Comparison of ENCODE assay signal across 25 mouse cellular contexts in the genomic region with DNA sequence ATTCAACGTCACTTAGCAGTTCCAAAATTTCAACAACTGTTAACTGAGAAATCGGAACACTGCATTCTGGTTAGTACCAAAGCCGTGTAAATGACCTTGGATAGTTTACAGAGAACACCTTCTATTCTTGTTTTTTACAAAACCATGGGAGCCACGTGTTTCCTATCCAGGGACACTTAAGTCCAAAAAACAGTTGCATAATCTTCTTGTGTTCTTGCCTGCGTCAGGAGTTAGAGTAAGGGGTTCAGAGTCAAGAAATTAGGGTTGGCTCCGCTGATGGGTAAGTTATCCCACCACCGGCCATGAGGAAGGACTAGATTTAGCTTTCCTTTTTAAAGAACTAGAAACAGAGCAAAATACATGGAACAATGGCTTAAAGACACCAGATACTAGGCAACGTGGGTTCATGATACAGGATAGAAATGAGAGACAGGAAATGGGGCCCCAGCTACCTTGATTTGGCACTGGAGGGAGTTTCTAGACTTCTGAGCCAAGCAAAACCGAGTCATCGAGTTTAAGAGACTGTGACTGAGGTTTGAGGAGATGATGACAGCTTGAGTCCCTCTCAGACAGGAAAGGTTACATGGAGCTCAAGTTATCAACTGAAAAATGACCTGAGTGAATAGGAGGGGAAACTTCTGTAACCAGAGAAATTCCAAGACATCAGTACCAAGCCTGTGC. TPM values are rescaled to one million over a fixed set of nuclear protein-coding genes. Genes with fewer than 3 reads are reported as not detected.
DNase-seq lines count a peak whose midpoint lies in the region; ATAC-seq and TF ChIP-seq lines count a peak whose summit lies in the region.
"Had no signal": no experiment of that assay in that cellular context is flagged by ENCODE, and none has a peak within 500 bp of the region (broad histone marks: within the 10 kb centered on the region; RNA-seq: fewer than 3 reads in every experiment).

No protein-coding gene starts in this region.

- no peak overlapping the region for H3K4me3 ChIP-seq in stomach, postnatal 0 days (ENCODE audit: low read depth, low read length)
- H3K4me3 ChIP-seq: forebrain, embryonic 10.5 days; forebrain, embryonic 13.5 days; heart, embryonic 12.5 days; heart, embryonic 15.5 days; hindbrain, embryonic 10.5 days; hindbrain, embryonic 13.5 days had no signal

- H3K4me2 ChIP-seq in stomach, postnatal 0 days (replicated peaks; ENCODE audit: low read depth) = no peak overlapping the region
- H3K4me2 ChIP-seq: forebrain, embryonic 13.5 days; heart, embryonic 12.5 days; heart, embryonic 15.5 days; hindbrain, embryonic 13.5 days had no signal

- no peaks in the 10 kb centered on the region for H3K9me3 ChIP-seq in stomach, postnatal 0 days (ENCODE audit: control insufficient read depth, low read length)
- H3K9me3 ChIP-seq: forebrain, embryonic 10.5 days; forebrain, embryonic 13.5 days; heart, embryonic 12.5 days; heart, embryonic 15.5 days; hindbrain, embryonic 10.5 days; hindbrain, embryonic 13.5 days had no signal

- H3K9ac ChIP-seq in stomach, postnatal 0 days (ENCODE audit: low read length) = no peak overlapping the region
- H3K9ac ChIP-seq: forebrain, embryonic 13.5 days; heart, embryonic 12.5 days; heart, embryonic 15.5 days; hindbrain, embryonic 13.5 days had no signal

- peak; percentile 73 for DNase-seq in heart, adult 11 months
- DNase-seq in heart, adult 8-10 months (ENCODE audit: low spot score) = no peak
- peak; percentile 59 for DNase-seq in 3T3-L1 (ENCODE audit: low read depth, low spot score)
- no peak for DNase-seq in stomach, postnatal 0 days (ENCODE audit: low spot score)
- DNase-seq in right cerebral cortex, postnatal 10 days (ENCODE audit: low spot score in 2 of 2) = no peak
- DNase-seq: adrenal gland, postnatal 10 days; adrenal gland, postnatal 36 days; cerebellum, adult 18-20 months; cerebellum, adult 9-10 months; cerebellum, postnatal 14 days; gastrocnemius, postnatal 10 days; gastrocnemius, postnatal 36 days; heart, postnatal 10 days; heart, postnatal 36 days had no signal

- no peaks in the 10 kb centered on the region for H3K4me1 ChIP-seq in stomach, postnatal 0 days (replicated peaks; ENCODE audit: control insufficient read depth, insufficient read depth)
- H3K4me1 ChIP-seq: forebrain, embryonic 13.5 days; hindbrain, embryonic 10.5 days; hindbrain, embryonic 13.5 days had no signal

- 77% methylated on average over 10 of the region's 10 CpGs for WGBS in stomach, postnatal 0 days

- peak; percentile 53 for ATAC-seq in CD4-positive, CD25-positive, alpha-beta regulatory T cell, adult 4 months
- ATAC-seq in stomach, postnatal 0 days (ENCODE audit: low FRiP score, low TSS enrichment) = no peak
- ATAC-seq: forebrain, embryonic 13.5 days; forebrain, embryonic 16.5 days; hindbrain, embryonic 16.5 days; Patski had no signal

- no peak for TF ChIP-seq EP300 in stomach, postnatal 0 days (optimal IDR thresholded peaks at IDR 0.05)

- no peaks in the 10 kb centered on the region for H3K36me3 ChIP-seq in stomach, postnatal 0 days (ENCODE audit: control insufficient read depth, insufficient read depth, low read length)
- H3K36me3 ChIP-seq: forebrain, embryonic 10.5 days; G1E; heart, embryonic 12.5 days; heart, embryonic 15.5 days; hindbrain, embryonic 10.5 days; hindbrain, embryonic 13.5 days had no signal

- no peak overlapping the region for H3K27ac ChIP-seq in stomach, postnatal 0 days (replicated peaks)
- H3K27ac ChIP-seq: forebrain, embryonic 10.5 days; forebrain, embryonic 13.5 days; heart, embryonic 15.5 days; hindbrain, embryonic 10.5 days; hindbrain, embryonic 13.5 days had no signal

- H3K27me3 ChIP-seq in stomach, postnatal 0 days (ENCODE audit: control insufficient read depth, insufficient read depth, low read length) = no peaks in the 10 kb centered on the region
- H3K27me3 ChIP-seq: Patski had no signal

- TF ChIP-seq CTCF in stomach, postnatal 0 days (IDR thresholded peaks at IDR 0.05; ENCODE audit: low read depth) = no peak

RNA-seq across cellular contexts. Expression of a gene that starts 23.4 kb away (rescaled TPM):
- total RNA-seq in heart, adult 8-10 months (2022) = 100 to 1,000 TPM; 477 to 496 (median 482) TPM
- polyA plus RNA-seq in CD4-positive, CD25-positive, alpha-beta regulatory T cell, adult 4 months (2017; shearing (Covaris generic)) = 100 to 1,000 TPM; 112 to 124 TPM
- polyA plus RNA-seq in stomach, postnatal 0 days (2015; fragmentation: Nextera tagmentation; extraction: Ambion mirVana) = 354 and 360 TPM in 2 replicates

RNA-seq across cellular contexts. Expression of a gene that starts 32.9 kb away (rescaled TPM):
- total RNA-seq in heart, adult 8-10 months (2022) = 10 to 100 TPM in 3 of 4 experiments, 1 to 10 TPM in 1; 9.4 to 11.5 (median 10.1) TPM
- 10 to 100 TPM; 20.1 to 23.5 TPM for polyA plus RNA-seq in CD4-positive, CD25-positive, alpha-beta regulatory T cell, adult 4 months (2017; shearing (Covaris generic))
- polyA plus RNA-seq in stomach, postnatal 0 days (2015; fragmentation: Nextera tagmentation; extraction: Ambion mirVana) = 16.3 and 16.8 TPM in 2 replicates

RNA-seq across cellular contexts. Expression of a gene that starts 33.2 kb away (rescaled TPM):
- 10 to 100 TPM; 38.6 to 57.0 (median 48.2) TPM for total RNA-seq in heart, adult 8-10 months (2022)
- polyA plus RNA-seq in CD4-positive, CD25-positive, alpha-beta regulatory T cell, adult 4 months (2017; shearing (Covaris generic)) = 10 to 100 TPM; 27.6 to 70.5 TPM
- 49.8 and 50.3 TPM in 2 replicates for polyA plus RNA-seq in stomach, postnatal 0 days (2015; fragmentation: Nextera tagmentation; extraction: Ambion mirVana)

Comparison
In these comparisons a context has a peak if more than half of its experiments do, and no peak if none do; other contexts are left out.
1. DNase-seq: peak in heart, adult 11 months (single experiment) and 3T3-L1 (single experiment); none in heart, adult 8-10 months (single experiment), stomach, postnatal 0 days (single experiment) and right cerebral cortex, postnatal 10 days (0 of 2).